Mouse (Mus musculus): ENCODE results near the gene Herc3. TPM values are rescaled to one million over a fixed set of nuclear protein-coding genes. Genes with fewer than 3 reads are reported as not detected.

Herc3 gene
- polyA plus RNA-seq, 1 experiment from 2014 or later = 20.1 TPM

DNA sequence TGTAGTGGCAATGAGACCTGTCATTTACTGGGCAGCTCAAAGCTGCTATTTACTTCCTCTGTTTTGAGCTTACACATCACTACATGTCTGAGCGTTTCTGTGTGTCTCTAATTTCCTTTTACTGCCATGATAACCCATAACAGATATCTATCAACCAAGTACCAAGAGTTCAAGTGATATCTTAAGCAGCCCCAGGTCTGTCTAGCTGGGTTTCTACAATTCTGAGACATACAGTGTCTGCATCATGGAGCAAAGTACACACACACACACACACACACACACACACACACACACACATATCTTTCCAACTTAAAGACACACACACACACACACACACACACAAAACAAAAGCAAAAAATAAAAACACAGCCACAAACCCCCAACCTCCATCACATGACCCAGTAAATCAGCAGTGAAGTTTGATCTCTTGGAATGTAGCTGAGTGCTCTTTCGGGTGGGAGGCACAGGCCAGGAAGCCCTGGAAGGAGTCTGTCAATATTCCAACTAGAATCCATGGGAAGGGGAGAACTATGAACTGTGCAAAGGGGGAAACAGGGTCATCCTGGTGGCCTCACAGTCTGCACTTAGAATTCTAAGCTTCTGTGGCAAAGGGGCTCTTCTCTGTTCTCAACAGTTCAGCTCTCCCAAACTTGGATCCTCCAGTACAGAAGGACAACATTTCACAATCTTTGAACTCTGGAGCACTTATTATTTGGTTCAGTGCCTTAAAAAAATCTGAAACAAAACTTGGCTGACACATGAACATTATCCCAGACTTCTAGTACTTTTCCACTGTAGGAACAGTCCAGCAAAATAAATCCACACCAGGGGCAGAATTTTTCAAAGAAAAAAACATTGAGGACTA is 120.1 kb downstream of the Herc3 start:
- 80% methylated on average over 2 of the region's 2 CpGs for WGBS
- H3K9me3 ChIP-seq = no peaks in the 10 kb centered on the region
- no peak for ATAC-seq (ENCODE audit: low read depth)
- no peak overlapping the region for H3K27ac ChIP-seq (replicated peaks)
- H3K4me2 ChIP-seq = no peak overlapping the region
- H3K4me3 ChIP-seq = no peak overlapping the region
- no peaks in the 10 kb centered on the region for H3K4me1 ChIP-seq (replicated peaks)
- H3K27me3 ChIP-seq = no peaks in the 10 kb centered on the region
- peaks cover 22% of the 10 kb centered on the region for H3K36me3 ChIP-seq
- no peak overlapping the region for H3K9ac ChIP-seq

DNA sequence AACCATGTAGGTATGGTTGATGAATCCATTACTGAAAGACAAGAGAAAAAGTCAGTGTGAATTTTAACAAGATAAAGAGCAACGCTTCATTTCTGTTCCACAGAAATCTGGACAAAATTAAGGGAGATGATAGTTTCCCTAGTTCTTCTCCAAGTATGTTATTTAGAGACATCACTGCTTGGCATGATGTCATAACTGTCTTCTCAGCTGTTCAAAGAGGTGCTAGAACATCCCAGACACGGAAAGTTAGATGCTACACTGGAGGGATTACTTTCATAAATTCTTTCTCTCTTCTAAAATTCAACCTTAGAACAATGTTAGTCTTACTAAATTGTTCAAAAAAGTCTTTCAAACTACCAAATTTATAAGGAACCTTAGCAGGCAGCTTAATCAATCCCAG is 129.3 kb downstream of the Herc3 start:
- no peak overlapping the region for H3K9ac ChIP-seq
- H3K36me3 ChIP-seq = 0 out of 2 replicates have a peak, but pooled peaks cover 8% of the 10 kb centered on the region
- ATAC-seq (ENCODE audit: low read depth) = no peak
- H3K9me3 ChIP-seq = no peaks in the 10 kb centered on the region
- no peak overlapping the region for H3K4me2 ChIP-seq
- WGBS = 92% methylated on average over 2 of the region's 2 CpGs
- H3K27ac ChIP-seq (replicated peaks) = no peak overlapping the region
- H3K4me3 ChIP-seq = no peak overlapping the region
- peaks cover 7% of the 10 kb centered on the region for H3K4me1 ChIP-seq (replicated peaks)
- no peaks in the 10 kb centered on the region for H3K27me3 ChIP-seq

DNA sequence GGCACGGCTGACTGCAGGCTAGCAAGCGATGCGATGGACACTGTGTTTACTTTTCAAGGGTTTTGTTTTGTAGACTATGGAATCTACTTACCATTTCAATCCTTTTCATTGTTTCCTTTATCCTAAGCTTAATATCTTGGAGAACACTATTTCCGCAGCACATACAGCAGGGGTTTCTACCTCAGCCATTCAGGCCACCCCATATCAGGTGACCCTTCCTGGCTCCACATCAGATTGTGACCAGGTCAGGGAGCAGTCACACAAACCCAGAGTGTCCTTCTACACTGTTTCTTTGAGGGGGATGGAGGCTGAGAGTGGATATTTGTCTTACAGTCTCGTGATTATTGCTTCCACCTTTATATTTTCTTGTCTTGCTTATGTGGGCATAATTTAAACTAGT is 131.4 kb downstream of the Herc3 start:
- no peaks in the 10 kb centered on the region for H3K27me3 ChIP-seq
- H3K27ac ChIP-seq (replicated peaks) = no peak overlapping the region
- H3K4me1 ChIP-seq (replicated peaks) = peaks cover 11% of the 10 kb centered on the region
- no peak overlapping the region for H3K9ac ChIP-seq
- H3K4me2 ChIP-seq = no peak overlapping the region
- H3K9me3 ChIP-seq = no peaks in the 10 kb centered on the region
- no peak for ATAC-seq (ENCODE audit: low read depth)
- H3K36me3 ChIP-seq = no peaks in the 10 kb centered on the region
- no peak overlapping the region for H3K4me3 ChIP-seq
- 89% methylated on average over 5 of the region's 5 CpGs for WGBS

DNA sequence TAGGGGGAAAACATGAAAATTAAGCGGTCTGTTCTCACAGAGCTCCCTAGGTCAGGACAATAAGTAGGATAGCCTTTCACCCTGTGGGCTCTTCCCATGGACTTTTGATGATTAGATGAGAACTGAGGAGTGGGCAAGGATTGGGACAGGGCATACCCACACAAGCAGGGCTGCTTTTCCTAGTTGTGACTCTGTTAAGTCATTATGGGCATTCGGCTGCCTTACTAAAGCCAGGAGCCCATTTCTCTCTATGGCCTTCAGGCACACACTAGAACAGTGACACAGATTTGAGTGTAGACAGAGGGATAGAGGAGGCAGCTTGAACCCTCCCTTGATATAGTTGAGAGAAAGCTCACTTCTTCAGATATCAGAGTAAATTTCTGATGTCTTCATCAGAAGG is 132.8 kb downstream of the Herc3 start:
- no peak for ATAC-seq (ENCODE audit: low read depth)
- H3K9me3 ChIP-seq = no peaks in the 10 kb centered on the region
- no peak overlapping the region for H3K4me3 ChIP-seq
- no peak overlapping the region for H3K27ac ChIP-seq (replicated peaks)
- WGBS = 92% methylated on average over 2 of the region's 2 CpGs
- H3K4me1 ChIP-seq (replicated peaks) = peaks cover 11% of the 10 kb centered on the region
- H3K36me3 ChIP-seq = no peaks in the 10 kb centered on the region
- no peak overlapping the region for H3K9ac ChIP-seq
- H3K4me2 ChIP-seq = no peak overlapping the region
- H3K27me3 ChIP-seq = no peaks in the 10 kb centered on the region

DNA sequence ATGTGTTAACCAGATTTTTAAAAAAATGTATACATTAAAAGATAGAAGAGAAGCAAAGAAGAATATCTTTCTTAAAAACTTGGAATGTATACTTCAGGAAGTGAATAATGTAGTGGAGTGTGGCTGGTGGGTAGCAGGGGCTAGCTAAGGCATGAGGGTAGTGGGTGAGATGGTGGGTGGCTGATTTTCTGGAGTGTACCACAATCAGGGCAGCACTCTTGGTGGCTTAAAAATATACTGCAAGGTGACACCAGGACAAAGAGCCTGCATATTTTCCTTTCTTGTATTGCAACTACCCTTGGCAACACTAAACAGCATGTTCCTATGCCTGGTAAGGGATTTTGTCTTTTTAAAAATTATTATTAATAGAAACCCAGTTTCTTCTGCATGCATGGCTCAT is 133.3 kb downstream of the Herc3 start:
- Histone ChIP-seq H3K27ac (replicated peaks) (no peak overlapping the region), H3K4me2 (no peak overlapping the region), H3K4me1 (replicated peaks) (peaks cover 11% of the 10 kb centered on the region), H3K4me3 (no peak overlapping the region), H3K9me3 (no peaks in the 10 kb centered on the region), H3K27me3 (no peaks in the 10 kb centered on the region), H3K36me3 (no peaks in the 10 kb centered on the region), H3K9ac (no peak overlapping the region)
- ATAC-seq (ENCODE audit: low read depth) = no peak

DNA sequence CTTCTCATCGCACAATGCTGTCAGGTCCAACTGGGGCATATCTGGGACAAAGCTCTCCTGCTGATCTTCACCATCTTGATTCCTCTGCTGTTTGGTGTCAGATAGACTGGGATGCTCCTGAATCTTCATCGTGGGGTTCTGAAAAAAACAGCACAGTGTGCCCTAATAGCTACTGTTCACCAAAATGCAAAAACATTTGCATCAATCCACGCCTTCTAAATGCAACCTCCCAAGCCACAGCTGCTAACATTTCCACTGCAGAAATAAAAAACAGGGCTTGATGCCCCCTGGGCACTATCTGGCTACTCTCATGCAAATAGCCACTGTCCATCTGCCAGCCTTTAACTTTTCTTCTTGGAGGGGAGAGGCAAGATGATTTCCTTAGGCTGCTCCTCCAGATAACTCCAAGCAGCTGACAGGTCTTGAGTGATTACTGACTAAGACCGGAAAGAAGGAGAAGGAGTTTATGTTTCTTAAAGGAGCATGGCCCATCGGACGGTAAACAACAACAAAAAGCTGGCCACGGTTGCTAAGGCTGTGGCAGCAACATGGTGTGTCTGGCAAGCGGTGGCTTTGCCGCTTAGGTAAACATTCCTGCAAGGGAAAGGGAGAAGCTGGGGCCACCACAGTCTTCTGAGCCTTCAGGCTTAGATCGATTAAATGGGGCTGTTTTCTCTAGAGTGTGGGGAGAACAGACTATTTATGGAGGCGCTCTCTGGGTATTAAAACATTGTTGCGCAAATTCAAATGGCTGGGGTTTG is 134.0 kb downstream of the Herc3 start:
- no peak overlapping the region; the same call in 1 of the 2 replicates for H3K27ac ChIP-seq (replicated peaks)
- peak overlapping the region; percentile 38 for H3K4me2 ChIP-seq
- no peak overlapping the region for H3K4me3 ChIP-seq
- peak; percentile 56 for ATAC-seq (ENCODE audit: low read depth)
- H3K36me3 ChIP-seq = no peaks in the 10 kb centered on the region
- no peaks in the 10 kb centered on the region for H3K9me3 ChIP-seq
- peaks cover 11% of the 10 kb centered on the region for H3K4me1 ChIP-seq (replicated peaks)
- H3K27me3 ChIP-seq = no peaks in the 10 kb centered on the region
- H3K9ac ChIP-seq = no peak overlapping the region
- 28% methylated on average over 12 of the region's 12 CpGs for WGBS

DNA sequence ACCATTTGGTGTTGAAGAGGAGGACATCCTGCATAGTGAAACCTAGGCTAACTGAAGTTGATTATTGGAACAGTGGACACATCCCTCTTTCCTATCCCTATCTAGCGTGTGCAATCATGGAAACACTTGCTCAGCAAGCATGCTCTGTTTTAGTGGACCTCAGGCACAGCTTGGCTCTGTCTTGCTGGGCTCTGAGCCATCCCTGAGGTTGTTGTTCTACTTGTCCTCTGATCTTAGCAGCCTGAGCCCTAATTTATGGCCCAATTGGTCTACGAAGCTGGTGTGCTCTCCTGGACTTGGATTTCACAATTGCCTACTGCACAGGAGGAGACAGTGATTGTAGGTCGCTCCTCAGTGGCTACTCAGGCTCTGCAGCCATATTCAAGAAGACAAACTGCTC is 137.0 kb downstream of the Herc3 start:
- Histone ChIP-seq H3K4me2 (no peak overlapping the region), H3K9me3 (no peaks in the 10 kb centered on the region), H3K36me3 (no peaks in the 10 kb centered on the region), H3K4me3 (no peak overlapping the region), H3K27ac (replicated peaks) (no peak overlapping the region), H3K9ac (no peak overlapping the region), H3K27me3 (no peaks in the 10 kb centered on the region), H3K4me1 (replicated peaks) (peaks cover 11% of the 10 kb centered on the region)
- ATAC-seq (ENCODE audit: low read depth) = no peak
- WGBS = 67% methylated on average over 3 of the region's 3 CpGs

Other genes with a start within 250 kb of the Herc3 start
- 41.7 and 44.4 TPM in 2 replicates for gene Abcg2, start 246.9 kb upstream of the Herc3 start, polyA plus RNA-seq (2015; fragmentation: Nextera tagmentation; extraction: Ambion mirVana)
- 167 and 176 TPM in 2 replicates for gene Nap1l5, start 75.6 kb downstream of the Herc3 start, polyA plus RNA-seq (2015; fragmentation: Nextera tagmentation; extraction: Ambion mirVana)
- gene Fam13a, start 193.1 kb downstream of the Herc3 start, polyA plus RNA-seq (2015; fragmentation: Nextera tagmentation; extraction: Ambion mirVana) = 7.0 and 9.5 TPM in 2 replicates

Data from neural tube, embryonic 13.5 days (tissue).